Mouse (Mus musculus): ENCODE measurements around the gene Wdr24.

- TF ChIP-seq POLR2A (IDR thresholded peaks at IDR 0.05; ENCODE audit: low read depth, low read length) (no peak), CTCF (IDR thresholded peaks at IDR 0.05; ENCODE audit: borderline replicate concordance, insufficient read depth, low read length) (no peak)
Measured at GRCm38 (mm10) chr17:25808789-25809605, 14.4 kb upstream of the Wdr24 start, which contains the start of gene Fbxl16.
